Mouse (Mus musculus): ENCODE data around the gene Stat2. TPM values are rescaled to one million over a fixed set of nuclear protein-coding genes. Genes with fewer than 3 reads are reported as not detected.
"Not testable (repeated sequence)": the region's sequence is repeated elsewhere in the genome, so short reads cannot be mapped to it uniquely, and the experiment has no call there.

Gene Stat2
- total RNA-seq, 2 experiments from 2014 or later = 3.6 to 4.5 TPM

GRCm38 (mm10) chr10:128283604-128284579 is 13.5 kb downstream of the Stat2 start:
- intact Hi-C loops (cut with DNase I; ENCODE audit: low total_unique reads) = loop anchor here (5.0 kb wide), 1 partner anchor 72 kb away; the partner anchor contains the start of gene Spryd4

GRCm38 (mm10) chr10:128290594-128290993 is 20.2 kb downstream of the Stat2 start:
- DNase-seq = peak; percentile 65
- intact Hi-C loops (cut with DNase I; ENCODE audit: low total_unique reads) = not testable (repeated sequence)

More at GRCm38 (mm10) chr10:128283604-128284579, 13.5 kb downstream of the Stat2 start:
- peak; percentile 64 for DNase-seq

DNA sequence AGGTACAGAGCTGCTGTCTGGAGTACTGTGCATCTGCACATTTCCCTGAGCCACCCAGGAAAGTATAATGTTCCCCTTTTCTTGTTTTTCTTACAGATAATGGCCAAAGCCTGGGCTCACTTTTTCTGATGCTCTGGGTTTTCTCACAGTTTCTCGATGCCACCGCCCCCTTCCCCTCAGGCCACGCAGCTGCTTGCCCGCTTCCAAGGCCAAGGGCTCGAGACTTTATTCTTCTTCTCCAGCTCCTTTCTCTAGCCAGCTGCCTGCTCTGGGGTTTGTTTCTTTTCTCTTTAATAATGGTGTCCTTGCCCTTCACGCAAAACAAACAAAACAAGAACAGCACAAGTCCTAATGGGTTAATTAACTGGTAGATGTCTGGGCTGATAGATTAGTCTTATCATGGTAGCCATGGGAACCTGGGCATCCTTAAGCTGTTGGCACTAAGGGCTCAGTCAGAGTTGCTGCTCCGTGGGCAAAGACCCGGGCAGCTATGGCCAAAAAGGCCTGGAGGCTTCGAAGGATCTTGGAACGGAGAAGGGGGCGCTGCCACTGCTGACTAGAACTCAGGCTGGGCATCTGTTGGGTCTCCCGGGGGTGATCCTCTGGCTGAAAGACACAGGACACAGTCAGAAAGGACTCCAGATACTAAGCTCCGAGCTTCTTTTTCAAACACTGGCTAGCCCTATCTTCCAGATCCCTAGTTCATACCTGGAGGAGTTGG is 26.2 kb downstream of the Stat2 start:
- DNase-seq = no peak
- intact Hi-C loops (cut with DNase I; ENCODE audit: low total_unique reads) = no loop called here

DNA sequence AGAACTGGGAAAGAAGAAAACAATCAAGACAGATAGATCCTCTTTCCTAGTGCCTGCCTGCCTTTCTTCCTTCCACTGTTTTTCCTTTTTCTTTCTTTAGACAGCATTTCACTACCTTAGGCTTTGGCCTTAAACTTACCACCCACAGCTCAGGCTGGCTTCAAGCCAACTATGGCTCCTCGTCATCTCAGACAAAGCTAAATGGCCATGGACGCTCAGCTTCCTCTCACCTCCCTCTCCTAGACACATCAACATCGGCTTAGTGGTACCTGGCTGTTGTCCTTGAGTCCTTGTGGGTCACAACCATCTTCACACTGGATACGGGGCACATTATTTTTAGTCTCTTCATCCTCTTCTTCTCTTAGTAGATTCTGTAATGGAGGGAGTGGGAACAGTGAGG is 26.9 kb downstream of the Stat2 start:
- DNase-seq = no peak
- intact Hi-C loops (cut with DNase I; ENCODE audit: low total_unique reads) = no loop called here

GRCm38 (mm10) chr10:128297622-128298021 is 27.3 kb downstream of the Stat2 start:
- intact Hi-C loops (cut with DNase I; ENCODE audit: low total_unique reads) = no loop called here
- no peak for DNase-seq

DNA sequence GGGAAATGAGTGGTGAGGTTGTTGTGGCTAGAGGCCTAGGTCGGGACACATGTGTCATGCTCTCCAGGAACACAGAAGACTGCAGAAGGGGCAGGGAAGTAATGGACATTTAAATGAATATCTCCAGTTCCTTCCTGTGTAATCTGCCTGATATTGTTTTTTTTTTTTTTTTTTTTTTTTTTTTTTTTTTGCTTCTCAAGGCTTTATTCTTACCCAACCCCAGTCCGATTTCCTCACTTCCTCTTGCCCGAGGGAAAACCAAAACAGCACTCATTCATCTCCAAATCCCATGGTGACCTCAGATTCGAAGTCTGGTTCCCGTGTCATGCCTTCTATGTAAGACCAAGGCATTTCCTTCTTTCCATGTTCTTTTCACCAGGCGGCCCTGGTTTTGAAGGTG is 27.9 kb downstream of the Stat2 start:
- DNase-seq = no peak
- intact Hi-C loops (cut with DNase I; ENCODE audit: low total_unique reads) = no loop called here

DNA sequence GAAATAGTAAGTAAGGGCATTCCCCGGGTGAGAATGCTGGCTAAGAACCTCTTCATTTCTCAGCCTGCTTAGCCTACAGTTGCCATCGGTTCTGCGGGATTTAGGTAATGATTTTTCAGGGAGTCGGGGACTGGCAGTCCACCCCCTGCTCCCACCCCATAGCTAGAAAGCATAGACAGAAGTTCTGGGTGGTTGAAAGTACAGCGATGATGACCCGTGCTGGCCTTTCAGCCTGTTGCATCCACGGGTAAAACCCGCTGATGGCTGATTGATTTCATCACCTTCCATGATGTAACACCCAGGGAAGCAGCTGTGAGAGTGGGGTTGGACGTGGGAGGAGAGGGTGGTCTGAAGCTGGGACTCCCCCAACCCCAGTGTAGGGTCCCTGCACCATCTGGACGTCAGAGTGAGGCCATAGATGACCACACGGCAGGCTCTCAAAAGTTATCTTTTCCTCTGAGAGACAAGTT is 28.4 kb downstream of the Stat2 start, which contains the start of gene Il23a:
Gene Il23a (minus strand): TSS at position 51 of the 470 bp plus-strand sequence.
- no peak for DNase-seq
- intact Hi-C loops (cut with DNase I; ENCODE audit: low total_unique reads) = no loop called here

GRCm38 (mm10) chr10:128302357-128302756 is 32.0 kb downstream of the Stat2 start:
- intact Hi-C loops (cut with DNase I; ENCODE audit: low total_unique reads) = no loop called here
- DNase-seq = no peak

DNA sequence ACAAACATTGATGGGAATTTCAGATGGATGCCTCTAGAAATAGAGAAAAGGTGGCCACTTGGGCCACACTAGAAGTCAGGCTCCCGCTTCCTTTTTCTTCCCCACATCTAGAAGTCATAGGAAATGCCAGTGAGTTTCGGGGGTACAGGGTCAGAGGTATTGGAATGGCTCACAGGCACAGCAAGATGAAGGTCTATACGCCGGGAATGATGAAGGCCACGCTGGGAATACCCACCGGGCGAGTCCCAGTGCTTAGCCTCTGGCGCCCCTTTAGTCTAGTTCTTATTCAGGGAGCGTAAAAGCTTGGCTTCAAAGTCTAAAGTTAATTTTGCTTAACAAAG is 32.4 kb downstream of the Stat2 start:
- no peak for DNase-seq
- intact Hi-C loops (cut with DNase I; ENCODE audit: low total_unique reads) = no loop called here

- DNase-seq = peak; percentile 98
- intact Hi-C loops (cut with DNase I; ENCODE audit: low total_unique reads) = no loop called here
Measured at GRCm38 (mm10) chr10:128303126-128304021, 33.0 kb downstream of the Stat2 start, which contains the start of gene Pan2. TSS of gene Pan2 (plus strand) at chr10:128303335.

- intact Hi-C loops (cut with DNase I; ENCODE audit: low total_unique reads) = no loop called here
Measured at GRCm38 (mm10) chr10:128309654-128310053, 39.3 kb downstream of the Stat2 start.

GRCm38 (mm10) chr10:128310177-128310576 is 39.8 kb downstream of the Stat2 start:
- intact Hi-C loops (cut with DNase I; ENCODE audit: low total_unique reads) = no loop called here
- peak; percentile 24 for DNase-seq

More at GRCm38 (mm10) chr10:128309654-128310053, 39.3 kb downstream of the Stat2 start:
- no peak for DNase-seq

DNA sequence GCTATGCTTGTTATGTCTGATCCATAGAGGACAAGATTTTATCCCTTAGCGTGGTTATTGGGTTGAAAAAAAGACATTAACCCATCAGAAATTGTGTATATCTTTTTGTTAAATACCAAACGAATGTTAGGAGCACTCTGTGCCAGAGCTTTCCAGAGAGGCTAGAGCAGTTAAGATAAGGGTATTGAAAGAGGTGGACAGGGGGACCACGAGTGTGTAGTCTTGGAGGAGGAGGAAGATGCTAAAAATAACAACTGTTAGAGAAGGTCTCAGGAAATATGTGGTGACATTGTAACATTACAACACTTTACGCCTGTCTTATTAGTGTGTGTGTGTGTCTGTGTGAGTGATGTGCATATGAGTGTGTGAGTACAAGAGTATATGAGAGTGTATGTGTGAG is 40.5 kb downstream of the Stat2 start:
- intact Hi-C loops (cut with DNase I; ENCODE audit: low total_unique reads) = no loop called here
- no peak for DNase-seq

DNA sequence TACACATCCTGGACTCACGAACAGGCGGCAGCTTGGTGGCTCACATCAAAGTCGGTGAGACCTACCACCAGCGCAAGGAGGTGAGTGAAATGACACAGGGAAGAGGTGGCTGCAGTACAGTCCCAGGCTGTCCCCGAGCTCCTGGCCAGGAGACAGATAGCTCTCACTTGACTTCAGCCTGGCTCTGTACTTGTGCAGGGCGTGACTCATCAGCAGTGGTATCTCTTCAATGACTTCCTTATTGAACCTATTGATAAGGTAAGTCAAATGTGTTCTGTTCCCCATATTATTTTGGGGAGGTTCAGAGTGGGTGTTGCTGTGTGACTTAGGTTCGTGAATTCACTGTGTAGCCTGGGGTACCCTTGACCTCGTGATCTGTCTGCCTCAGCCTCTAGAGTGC is 45.2 kb downstream of the Stat2 start:
- intact Hi-C loops (cut with DNase I; ENCODE audit: low total_unique reads) = no loop called here
- no peak for DNase-seq

GRCm38 (mm10) chr10:128321641-128322040 is 51.3 kb downstream of the Stat2 start:
- intact Hi-C loops (cut with DNase I; ENCODE audit: low total_unique reads) = no loop called here
- DNase-seq = no peak

DNA sequence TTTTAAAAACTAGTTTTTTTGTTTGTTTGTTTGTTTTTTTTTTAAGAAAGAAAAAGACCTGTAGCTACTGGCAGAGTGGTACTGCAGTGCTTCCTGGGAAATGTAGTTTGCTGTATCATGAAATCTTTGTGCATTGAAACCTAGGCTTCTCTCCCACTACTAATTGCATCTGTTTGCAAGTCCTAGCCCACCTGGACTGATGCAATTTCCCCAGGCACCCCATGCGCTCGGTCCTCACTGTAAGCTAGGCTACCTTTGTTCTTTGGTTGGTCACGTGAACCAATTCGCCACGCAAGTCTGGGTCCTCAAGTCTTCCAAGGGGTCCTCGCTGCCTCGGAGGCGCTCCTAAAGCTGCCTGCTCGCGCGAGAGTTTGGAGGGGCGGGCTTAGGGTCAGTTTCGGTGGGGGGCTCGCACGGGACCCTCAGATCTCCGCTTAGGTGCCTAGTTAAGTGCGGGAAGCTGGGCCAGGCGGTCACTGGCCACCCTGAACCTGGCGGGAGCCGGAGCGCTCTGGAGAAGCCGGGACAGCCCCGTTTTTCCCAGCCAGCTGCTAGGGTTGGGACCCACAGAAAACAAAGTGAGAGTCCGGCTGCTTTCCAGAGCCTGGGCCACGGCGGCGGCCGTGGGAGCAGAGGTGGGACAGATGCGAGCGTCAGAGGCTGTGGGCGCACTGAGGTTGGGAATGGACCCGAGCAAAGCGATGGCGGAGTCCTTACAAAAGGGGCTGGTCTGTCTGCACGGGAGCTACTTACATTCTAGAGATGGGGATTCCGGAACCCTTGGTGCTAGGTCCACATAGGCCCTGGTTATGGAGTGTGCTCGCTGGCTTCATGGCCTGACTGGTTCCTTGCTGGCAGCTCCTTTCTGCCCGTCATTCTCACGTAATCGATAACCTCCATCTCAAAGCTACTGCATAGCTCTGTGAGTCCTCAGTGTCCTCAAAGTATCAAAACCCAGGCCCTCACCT is 52.1 kb downstream of the Stat2 start, which contains the start of gene Cnpy2:
Gene Cnpy2 (plus strand): TSS at position 319 of the 968 bp plus-strand sequence.
- intact Hi-C loops (cut with DNase I; ENCODE audit: low total_unique reads) = no loop called here
- peak; percentile 85 for DNase-seq

DNA sequence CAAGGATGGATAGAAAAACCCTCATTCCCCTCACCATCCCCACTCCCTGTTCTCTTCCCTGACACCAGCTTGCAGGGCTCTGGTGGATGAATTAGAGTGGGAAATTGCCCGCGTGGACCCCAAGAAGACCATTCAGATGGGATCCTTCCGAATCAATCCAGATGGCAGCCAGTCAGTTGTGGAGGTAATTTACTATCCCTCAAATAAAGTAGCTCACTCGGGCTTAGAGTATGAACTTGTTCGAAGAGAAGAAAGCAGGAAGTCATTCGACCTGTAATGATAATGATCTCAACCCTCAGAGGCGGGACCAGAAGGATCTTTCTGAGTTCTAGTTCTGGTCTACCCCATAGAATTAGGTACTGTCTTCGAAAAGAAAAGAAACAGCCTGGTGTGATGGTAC is 53.2 kb downstream of the Stat2 start:
- DNase-seq = no peak
- intact Hi-C loops (cut with DNase I; ENCODE audit: low total_unique reads) = no loop called here

GRCm38 (mm10) chr10:128326825-128327224 is 56.5 kb downstream of the Stat2 start:
- intact Hi-C loops (cut with DNase I; ENCODE audit: low total_unique reads) = no loop called here
- no peak for DNase-seq
